Mouse (Mus musculus): ENCODE measurements around the gene Actr3b.

The Actr3b gene

DNA sequence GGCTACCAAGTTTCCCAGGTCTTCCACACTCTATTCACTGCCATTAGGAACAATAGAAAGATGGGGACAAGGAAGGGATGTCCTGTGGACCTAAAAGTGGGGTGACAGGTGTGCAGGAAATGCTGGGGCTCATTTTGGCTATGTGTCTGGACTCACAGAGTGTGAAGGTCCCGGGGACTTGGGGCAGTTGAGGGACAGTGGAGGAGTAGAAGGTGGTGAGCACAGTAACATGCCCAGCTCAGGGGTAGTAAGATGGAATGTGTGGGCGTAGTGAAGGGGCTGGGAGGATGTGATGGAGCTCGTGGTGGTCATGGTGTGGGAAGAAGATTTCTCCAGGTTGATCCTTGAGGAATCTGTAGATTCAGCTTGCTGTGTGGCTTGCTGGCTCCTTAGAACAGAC is 118.2 kb downstream of the Actr3b start:
- in situ Hi-C loops (cut with MboI, MseI) = no loop called here

DNA sequence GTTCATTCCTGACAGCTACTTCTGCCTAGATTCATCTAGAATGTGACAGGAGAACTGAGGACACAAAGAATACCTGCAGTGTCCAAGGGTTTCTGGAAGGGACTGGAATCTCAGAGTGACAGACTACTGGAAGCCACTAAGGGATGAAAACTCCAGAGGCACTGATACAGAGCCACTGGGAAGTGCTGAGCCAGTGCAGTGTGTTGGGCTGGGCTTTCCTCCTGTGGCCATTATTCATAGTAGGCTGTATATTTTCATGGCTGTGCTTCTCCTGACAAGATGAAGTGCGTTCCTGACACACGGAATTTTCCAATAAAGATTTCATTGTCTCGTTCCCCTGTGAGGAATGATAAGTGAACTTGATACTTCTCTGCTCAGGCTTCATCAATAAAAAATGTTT is 126.9 kb downstream of the Actr3b start:
- in situ Hi-C loops (cut with MboI, MseI) = no loop called here

DNA sequence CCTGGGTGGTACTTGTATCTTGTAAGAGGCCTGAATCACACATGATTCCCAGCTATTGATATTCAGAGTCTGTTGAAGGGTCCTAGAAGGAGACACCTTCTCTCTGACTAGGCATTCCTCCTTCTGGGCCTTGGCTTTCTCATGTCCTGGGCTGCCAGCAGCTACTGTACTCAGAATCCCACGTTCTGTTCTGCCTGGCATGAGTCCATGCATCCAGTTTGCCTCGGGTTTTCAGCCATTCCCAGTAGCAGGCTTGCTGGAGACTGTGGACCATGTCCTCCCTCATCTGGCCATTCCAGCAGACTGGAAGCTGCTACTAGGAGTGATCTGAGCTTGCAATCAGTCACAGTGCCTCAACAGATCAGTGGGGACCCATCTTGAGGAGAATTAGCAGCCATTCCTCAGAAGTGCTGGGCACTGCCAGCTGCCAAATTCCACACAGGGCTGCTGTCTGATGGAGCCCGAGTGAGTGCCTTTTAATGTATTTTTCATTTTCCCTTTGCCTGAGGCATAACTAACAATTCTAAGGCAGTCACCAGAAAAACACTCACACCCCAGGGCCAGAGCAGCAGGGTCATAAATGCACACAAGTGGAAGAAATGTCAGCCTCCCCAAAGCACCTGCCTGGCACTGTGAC is 130.1 kb downstream of the Actr3b start:
- in situ Hi-C loops (cut with MboI, MseI) = no loop called here

DNA sequence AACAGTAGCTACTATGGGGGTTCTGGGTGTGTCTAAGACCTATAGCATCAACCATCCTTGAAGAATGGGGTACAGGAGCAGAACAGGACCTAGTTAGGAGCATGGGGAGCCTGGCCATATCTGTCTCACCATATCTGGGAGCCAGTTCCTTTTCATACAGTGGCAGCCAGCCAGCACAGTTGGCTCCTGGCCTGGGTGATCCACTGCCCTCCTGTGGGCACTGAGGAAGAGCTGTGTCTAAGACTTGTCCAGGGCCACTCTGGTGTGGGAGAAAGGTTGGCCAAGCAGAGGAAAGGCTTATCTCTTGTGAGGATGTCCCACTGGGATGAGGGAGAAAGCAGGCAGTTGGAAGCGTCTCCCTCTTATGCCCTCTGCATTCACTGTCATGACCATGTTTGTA is 131.5 kb downstream of the Actr3b start:
- in situ Hi-C loops (cut with MboI, MseI) = no loop called here

Data from T-helper 17 cell (primary cell).